Mouse (Mus musculus) yolk sac, embryonic 10.5 days (tissue): ENCODE results near the gene Prox2.

ENCODE experiments used
- DNase-seq: peaks from one replicate; pipeline ENCODE4 v3.0.0-alpha.2; 2017; ENCODE audit warnings: low spot score

Gene Prox2

DNA sequence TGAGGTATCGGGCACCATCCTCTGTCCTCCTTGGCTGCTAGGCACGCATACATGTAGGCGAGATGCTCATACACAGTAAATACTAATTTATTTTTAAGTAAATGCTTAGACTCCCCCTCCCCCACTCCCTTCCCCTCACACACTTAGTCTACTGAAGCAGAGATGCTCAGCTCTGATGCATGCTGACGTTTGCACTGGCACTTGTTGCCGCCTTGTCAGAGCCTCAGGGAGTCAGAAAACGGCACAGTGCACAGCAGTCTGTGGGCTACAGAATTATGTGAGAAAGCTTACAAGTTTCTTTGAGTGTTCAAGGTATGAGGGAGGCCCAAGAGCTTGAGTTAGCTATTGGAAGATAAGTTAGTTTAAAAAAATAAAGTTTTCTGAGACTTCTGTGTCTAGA, 20.8 kb upstream of the Prox2 start:
- no peak for DNase-seq

DNA sequence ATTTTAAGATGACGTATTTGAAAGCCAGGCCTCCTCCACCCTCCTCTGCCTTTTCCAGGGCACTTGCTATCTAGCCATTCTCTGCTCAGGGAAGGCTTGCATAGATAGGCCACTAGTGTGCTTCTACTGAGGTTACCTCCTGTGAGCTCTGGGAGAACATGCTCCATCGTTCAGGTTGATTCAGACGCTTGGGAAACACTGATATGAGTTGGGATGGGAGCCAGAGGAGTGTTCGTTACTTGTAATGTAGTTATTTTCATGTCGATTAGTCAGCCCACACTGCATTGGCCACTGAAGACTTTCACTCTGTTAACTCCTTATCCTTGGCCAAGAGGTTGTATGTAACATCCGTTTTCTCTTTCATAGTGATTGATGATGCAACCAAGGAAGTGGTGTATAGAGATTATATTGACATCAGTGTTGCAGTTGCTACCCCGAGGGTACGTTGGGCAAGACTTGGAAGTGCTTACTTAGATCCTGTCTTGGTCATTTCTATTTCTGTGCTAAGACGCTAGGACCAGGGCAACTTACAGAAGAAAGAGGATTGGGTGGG, 18.9 kb upstream of the Prox2 start:
- no peak for DNase-seq

DNA sequence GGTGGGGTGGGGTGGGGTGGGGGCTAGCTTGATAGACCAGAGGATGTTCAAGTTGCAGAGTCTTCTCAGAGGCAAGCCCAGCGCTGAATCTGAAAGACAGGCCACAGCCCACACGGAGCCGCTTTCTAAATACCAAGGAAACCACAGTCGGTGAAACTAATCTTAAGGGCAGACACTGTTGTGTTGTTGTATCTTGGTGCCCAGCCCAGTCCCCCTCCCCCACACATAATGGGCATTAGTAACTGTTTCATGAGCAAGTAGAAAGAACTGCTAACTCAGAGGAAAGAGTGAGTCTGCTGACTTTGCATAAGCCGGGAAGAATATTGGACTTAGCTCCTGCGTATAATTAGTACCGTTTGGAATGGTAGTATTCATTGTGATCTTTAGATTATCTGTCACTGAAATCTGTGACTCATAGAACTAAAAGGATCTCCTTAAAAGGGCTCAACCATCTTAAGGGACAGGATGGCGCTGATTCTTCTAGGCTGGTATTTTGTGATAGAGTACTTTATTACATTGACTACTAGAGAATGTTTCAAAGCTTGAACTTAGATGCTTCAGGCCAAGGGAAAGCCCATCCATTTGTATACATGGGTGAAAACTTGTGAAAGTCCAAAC, 16.5 kb upstream of the Prox2 start:
- no peak for DNase-seq

DNA sequence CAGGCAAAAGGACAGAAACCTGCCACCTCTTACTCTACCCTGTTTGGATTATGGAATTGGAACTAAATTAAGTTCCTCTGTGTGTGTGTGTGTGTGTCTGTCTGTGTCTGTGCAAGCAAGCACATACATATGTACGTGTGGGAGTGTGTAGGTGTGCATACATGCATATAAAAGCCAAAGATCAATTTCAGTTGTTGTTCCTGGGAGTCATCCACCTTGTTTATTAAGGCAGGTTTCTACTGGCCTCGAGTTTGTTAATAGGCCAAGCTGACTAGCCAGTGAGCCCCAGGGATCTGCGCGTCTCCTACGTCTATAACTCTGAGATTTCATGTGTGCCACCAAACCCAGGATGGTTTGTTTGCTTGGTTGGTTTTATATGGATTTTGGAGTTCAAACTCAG, 14.2 kb upstream of the Prox2 start:
- DNase-seq = no peak

DNA sequence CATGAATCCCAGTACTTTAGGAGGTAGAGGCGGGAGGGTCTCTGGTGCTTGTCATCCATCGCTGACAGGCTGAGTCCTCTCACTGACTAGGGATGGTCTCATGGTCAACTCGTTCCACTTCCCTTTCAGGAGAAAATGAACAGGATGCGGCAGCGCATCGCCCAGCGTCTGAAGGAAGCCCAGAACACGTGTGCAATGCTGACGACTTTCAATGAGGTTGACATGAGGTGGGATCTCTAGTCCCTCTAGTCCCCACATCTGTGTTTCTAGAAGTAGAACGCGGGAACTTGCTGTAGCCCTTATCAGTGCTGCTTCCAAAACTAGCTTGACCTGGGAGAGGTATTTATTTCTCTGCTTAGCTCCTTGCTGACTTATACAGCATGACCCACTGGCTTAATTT, 13.1 kb upstream of the Prox2 start:
- DNase-seq = no peak

DNA sequence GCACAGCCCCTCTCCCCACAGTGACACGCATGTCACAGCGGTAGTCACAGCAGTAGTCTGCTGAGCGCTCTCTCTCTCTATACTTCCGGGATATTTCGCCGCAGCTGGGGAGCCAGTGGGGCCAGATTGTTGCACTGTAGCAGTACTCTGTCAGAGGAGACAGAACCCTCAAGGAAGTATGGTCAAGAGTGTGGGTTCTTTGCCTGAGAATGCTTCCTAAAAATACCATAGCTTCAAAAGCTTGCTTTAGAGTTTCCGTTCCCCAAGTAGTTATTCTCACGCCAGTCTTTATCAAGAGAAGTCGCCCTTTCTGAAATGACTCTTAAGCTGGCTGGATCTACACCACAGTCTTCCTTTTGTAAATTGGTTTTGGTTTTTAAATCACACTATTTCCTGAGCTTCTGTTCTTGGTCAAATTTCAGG, 12.6 kb upstream of the Prox2 start:
- DNase-seq = no peak

DNA sequence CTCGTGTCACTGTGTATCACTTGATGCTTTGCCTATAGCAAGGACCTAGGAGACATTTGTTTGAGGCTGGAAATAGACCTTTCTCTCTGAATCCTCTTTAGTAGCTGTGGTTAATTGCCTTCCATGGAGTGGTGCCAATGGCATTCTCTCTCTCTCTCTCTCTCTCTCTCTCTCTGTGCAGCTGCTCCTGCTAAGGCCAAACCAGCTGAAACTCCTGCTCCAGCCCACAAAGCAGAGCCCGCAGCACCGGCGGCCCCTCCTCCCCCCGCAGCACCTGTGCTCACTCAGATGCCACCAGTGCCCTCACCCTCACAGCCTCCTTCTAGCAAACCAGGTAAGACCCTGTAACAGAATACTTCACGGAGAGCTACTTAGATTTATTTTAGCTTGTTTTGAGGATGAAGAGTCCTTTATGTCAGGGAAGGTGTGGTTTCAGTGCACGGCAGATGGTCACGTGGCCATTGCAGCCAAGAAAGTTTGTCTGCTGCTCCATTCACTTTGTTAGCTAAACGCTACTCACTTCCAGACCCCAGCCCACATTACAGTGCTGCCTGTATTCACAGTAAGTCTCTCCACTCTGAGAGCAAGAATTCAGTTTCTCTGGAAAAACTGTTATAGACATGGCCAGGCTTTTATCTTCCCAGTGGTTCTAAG, 11.4 kb upstream of the Prox2 start:
- DNase-seq = no peak

DNA sequence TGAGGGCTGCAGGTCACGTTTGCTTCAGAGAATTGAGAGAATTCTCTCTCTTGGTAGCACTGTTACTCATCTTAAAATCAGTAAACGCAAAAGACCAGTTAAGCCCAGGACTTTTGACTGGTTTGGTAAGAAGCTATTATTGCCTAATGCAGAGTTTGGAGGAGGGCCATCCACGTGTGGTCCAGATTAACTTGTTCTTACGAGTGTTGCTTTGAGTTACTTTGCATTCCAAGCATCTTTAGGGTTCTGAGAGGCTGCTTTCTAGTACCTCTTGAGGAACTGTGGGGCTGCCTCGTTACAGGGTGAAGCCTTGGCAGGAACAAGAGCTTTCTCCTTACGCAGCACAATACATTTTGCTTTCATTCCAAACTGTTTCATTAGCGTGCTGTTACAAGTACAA, 5.1 kb upstream of the Prox2 start:
- DNase-seq = no peak

DNA sequence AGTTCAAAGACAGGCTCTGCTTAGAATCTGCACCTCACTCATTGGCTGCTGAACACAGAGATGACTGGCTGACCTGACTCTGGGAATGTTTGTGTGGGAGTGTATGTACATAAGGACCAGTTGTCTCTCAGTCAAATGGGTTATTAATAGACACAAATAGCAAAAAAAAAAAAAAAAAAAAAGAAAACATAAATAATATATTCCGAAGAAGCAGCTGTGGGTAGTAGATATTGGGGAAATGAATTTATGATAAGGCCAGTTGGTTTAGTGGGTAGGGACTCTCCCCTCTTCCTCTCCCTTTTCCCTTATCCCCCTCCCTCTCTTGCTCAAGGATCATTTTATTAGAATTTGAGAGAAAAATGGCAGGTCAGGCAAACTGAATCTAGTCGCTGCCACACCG, 3.4 kb upstream of the Prox2 start:
- DNase-seq = no peak

DNA sequence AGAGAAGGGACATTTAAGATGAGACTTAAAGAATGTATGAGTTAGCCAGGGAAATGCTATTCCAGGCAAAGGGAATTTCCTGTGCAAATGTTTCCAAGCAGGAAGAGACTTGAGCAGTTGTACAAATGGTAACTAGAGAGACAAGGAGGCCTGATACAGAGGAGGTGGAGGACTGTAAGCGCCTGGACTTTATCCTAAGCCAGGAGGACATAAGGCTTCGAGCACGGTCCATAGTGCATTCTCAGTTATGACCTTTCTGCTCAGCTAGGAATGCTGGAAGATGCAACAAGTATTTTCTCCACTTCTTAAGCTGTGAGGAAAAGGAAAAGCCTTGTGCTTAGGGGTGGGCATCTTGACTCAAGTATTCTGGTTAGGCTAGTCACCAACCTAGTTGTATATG, 2.8 kb upstream of the Prox2 start:
- DNase-seq = peak; percentile 42

DNA sequence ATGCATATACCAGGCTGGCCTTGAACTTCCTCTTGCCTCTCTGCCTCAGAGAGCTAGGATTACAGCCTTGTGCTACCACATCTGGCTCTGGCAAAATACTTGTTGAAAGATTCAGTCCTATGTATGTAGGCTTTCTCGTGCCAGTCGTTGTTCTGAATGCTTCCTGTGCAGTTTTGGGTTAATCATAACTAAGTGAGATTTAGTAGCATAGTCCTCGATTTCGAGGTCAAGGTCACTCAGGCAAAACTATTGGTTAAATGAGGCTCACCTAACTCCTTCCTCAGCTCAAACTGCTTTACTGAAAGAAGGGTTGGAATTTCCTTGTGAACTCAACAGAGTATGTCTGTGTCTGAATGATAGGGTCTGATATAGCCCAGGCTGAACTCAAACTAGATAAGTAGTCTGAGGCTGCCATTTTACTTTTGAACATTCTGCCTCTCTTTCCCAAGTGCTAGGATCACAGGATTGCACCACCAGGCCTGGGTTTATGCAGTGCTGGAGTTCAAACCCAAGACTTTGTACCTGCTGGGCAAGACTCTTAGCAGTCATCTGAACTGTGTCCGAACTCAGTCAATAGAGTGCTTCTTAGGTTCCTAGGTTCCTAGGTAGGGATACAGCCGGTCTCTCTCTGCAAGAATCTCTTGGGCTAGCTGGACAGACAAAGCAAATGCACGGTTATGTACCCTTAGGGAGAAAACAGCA, 2.1 kb upstream of the Prox2 start:
- DNase-seq = no peak

DNA sequence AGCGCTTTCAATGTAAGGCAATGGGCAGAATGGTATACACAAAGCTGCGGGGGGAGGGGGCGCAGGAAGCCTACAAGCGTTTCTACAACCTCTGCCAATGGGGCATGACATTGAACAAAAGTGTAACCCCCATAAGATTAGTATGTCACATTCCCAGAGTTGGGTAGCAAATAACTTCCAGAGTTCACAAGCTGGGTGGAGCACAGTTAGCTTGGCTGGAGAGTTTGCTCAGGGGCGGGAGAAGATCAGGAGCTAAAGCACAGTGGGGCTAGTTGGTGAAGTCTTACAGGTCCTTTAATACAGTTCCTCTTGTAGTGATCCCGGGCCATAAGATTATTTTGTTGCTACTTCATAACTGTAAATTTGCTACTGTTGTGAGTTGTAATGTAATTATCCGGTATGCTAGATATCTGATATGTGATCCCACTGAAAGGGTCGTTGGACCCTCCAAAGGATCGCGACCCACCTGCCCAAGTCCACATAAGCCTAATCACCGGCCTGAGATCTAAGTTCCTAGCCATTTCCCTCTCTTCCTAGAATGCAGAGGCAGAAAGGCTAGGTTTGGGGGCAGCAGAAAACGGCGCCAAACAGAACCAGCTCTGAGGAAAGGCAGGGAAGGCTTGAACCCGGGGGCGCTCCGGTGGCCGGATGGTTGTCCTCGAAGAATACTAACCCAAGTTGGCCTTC, 405 bp downstream of the Prox2 start:
- DNase-seq = peak; percentile 19

DNA sequence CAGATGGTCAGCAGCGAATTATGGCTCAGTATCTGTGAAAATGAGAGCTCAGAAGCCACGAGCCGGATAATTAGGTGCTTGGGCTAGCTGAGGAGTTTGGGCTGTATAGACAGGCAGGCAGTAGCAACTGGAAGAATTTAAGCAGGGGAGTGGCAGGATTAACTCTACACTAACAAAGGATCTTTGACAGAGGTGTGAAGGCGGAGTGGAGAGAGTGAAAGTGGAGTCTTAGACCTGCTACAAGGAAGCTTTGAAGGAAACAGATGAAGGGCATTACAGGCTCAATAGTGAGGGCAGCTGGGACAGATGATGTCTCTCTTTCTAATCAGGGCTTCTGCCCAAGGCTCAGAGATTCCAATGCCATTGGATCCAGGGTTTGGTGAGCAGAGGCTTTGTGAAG, 1.1 kb downstream of the Prox2 start:
- DNase-seq = no peak

DNA sequence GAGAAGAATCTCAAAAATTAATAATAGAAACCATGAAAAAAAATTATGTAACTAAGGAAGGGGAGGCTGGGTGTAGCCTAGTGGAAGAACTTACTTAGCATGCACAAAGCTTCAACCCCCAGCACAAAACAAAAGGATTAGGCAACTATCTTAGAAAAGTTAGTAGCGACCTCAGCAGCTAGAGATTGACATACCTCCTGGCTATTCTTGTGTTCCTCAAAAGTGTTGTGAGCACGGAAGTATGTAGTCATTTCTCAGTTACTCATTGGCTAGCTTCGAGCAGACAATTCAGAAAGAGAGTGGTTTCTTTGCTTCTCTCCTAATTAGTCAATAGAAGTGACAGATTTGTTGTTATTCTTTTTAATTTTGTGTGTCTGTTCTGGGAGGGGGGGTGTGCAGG, 1.9 kb downstream of the Prox2 start:
- no peak for DNase-seq

DNA sequence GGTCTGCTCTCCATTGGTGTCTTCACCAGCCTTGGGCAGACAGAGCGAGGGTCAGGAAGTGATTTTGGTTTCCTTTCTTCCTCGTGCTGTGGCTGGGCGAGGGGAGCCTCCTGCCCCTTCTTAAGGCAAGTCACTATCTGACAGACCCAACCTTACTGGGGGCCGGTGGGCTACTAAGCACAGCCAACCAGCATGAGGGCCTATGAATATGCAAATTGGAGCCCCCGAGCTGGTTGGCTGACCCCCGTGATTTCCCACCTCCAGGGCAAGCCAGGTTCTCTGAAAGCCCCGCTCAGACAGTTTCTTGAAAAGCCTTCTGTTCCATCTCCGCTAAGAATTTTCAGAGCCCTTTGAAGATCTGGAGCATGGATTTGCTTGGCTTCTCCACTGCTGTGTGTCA, 4.3 kb downstream of the Prox2 start:
- DNase-seq = peak; percentile 26

DNA sequence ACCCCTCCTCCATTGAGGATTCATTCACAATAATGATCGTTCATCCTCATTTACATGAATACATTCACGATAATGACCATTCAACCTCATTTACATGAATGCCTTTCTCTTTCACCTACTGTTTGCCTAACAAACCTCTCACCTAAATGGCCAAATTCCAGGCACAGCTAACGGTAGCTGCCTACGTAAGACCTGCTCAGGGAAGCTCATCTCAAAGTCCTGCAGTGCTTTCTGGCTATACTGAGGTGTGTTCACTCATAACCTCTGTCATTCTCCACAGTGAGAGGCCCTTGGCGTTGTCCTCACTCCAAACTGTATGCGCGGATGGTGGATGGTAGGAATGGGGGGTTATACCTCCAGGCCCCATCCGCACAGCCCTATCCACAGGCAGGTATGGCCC, 5.8 kb downstream of the Prox2 start:
- no peak for DNase-seq

DNA sequence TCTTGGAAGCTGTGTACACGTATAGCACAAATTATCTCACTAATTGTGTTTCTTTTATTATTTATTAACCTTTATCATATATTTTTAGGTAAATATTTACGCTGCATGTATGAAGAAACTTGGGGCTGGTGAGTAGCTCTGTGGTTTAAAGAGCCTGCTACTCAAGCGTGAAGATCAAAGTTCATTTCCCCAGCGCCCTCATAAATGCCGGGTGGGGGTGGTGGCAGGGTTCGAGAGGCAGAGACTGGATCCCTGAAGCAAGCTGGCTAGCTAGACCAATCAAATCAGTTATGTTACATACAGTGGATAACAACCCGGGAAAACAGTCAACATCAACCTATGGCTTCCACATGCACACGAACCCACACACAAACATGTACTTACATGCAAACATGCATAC, 7.5 kb downstream of the Prox2 start:
- DNase-seq = no peak

DNA sequence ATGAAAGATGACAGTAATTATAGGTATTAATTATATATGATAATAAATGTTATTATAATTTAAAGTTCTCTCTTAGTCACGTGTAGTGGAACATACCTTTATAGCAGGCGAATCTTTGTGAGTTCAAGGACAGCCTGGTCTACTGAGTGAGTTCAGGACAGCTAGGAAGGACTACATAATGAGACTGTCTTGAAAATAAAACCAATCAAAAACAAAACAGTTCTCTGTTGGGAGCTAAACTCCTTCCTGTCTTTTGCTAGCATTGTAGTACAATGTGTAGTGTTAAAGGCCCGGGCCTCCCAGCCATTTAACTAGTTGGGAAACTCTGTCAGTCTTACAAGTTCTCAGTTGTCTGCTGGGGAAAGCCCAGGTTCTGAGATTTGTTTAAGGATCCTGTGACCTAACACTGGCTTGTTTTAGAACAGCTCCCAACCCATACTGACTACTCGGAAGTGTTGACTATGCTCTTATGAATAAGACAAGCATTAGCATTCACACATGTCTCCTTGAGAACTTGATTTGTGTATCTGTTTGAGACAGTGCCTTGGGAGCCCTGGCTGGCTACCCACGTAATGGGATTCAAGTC, 8.9 kb downstream of the Prox2 start:
- DNase-seq = no peak

DNA sequence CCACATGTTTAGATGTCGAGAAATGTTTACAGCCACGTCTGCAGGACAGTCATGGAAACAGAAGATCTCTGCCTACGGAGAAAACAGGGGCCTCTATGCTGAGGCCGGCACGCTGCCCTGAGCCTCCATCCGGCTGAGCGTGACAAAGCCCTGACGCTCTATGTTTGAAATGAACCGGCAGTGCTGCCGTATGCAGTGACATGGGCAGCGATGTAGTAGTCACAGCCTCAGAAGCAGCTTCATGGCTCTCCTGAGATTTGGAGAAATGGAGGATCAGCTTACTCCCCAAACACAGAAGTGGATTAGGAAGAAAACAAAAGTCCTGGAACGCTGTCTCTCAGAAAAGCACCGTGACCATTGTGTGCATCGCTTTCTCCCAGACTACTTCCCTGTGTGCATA, 9.6 kb downstream of the Prox2 start:
- DNase-seq = no peak

DNA sequence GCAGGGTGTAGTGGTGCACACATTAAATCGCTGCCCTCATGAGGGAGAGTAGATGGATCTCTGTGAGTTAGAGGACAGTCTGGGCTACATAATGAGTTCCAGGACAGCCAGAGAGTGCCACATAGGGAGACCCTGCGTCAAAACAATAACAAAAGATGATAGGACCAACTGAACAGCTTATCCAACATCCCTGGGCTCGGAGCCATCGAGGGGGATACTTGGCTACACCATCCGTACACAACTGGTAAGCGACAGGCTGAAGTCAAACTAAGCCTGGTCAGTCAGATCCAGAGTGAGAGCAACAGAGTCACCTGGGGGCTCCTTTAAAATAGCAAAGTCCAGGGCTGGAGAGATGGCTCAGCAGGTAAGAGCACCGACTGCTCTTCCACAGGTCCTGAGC, 14.7 kb downstream of the Prox2 start:
- DNase-seq = no peak

DNA sequence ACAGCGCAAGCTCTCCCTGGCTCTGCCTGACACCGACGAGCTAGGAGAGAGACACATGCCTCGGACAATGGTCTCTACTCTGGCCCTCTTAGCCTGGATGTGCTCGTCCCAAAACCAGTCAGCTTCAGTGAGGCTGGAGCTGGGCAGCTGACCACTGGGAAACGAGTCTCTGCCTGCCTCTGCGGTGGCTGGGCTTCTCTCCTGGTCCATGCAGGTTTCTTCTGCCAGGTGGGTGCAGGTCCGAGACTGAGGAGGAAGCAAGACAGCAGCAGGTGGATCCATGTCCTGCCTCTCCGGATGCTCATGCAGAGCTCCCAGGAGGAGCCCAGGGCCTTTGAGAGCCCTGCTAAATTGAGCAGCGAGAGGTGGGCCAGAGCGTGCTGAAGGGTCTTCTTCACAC, 15.4 kb downstream of the Prox2 start:
- DNase-seq = no peak

DNA sequence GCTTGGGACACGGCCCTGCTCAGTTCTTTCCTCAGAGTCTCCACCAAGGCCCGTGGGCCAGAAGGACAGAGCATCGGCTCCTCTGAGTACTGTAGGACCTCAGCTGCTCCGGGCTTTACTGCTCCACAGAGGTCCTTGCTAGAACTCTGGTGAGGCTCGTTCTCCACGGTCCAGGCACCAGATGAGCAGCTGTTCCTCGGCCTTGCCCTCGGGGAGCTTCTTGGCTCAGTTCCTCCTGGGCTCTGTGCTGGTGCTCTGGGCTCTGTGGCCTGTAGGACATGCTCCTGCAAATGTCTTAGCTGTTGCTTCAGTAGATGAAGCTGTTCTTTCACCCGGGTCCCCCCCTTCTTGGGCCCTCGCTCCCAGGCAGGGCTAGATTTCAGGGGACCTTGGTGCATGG, 15.9 kb downstream of the Prox2 start:
- no peak for DNase-seq
